Mouse (Mus musculus): ENCODE measurements at regions not wholly inside any gene's neighbourhood (a gene's known extent, or its start where the extent isn't known, plus 50 kb on each side); places are given as distances from the start of the nearest gene placed in this dataset.

DNA sequence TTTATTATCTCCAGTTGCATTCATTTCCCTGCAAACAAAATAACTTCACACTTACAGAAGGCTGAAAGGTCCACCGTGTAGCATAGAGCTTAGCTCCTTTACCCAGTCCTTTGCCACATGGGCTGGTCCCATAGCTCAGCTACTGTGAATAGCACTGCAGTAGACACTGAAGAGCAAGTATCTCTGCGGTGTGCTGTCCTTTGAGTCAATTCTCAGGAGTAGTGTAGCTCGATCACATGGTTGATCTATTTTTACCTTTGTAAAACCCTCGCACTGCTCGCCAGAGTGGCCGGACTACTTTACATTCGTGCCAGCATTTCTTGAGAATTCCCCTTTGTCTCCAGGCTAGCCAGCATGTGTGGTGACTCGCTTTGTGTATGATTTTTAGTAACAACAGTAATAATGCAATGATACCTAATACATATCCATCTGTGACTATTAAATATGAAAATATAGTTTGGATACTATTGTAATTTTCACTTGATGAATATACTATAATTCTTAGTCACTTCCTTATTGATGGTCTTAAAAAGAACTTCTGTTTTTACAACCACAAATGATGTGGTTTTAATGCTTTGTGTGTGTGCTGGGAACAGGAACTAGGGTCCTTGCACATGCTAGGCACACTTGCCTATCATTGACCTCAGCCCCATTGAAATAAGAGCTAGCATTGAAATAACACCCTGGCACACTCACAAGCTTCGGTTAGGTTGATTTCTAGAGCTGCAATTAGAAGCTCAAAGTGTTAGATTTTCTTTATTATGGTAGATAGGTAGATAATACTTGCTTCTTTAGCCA lies 257.7 kb upstream of the Atp11b start:
- Histone ChIP-seq H3K9me3 (ENCODE audit: low read length) (no peaks in the 10 kb centered on the region), H3K36me3 (ENCODE audit: insufficient read depth, low read length) (no peaks in the 10 kb centered on the region), H3K4me1 (ENCODE audit: insufficient read depth, low read length) (no peaks in the 10 kb centered on the region), H3K4me2 (ENCODE audit: low read depth, low read length, poor library complexity, severe bottlenecking) (no peak overlapping the region), H3K9ac (replicated peaks; ENCODE audit: low read length, poor library complexity, severe bottlenecking) (no peak overlapping the region), H3K27me3 (ENCODE audit: insufficient read depth, low read length) (no peaks in the 10 kb centered on the region), H3K27ac (ENCODE audit: low read depth, low read length) (no peak overlapping the region), H3K4me3 (ENCODE audit: low read depth, low read length) (no peak overlapping the region)
- 60% methylated on average over 9 of the region's 9 CpGs for WGBS
- DNase-seq (ENCODE audit: low spot score) (no peak), ATAC-seq (ENCODE audit: low FRiP score) (no peak)
- TF ChIP-seq CTCF (IDR thresholded peaks at IDR 0.05) = no peak

DNA sequence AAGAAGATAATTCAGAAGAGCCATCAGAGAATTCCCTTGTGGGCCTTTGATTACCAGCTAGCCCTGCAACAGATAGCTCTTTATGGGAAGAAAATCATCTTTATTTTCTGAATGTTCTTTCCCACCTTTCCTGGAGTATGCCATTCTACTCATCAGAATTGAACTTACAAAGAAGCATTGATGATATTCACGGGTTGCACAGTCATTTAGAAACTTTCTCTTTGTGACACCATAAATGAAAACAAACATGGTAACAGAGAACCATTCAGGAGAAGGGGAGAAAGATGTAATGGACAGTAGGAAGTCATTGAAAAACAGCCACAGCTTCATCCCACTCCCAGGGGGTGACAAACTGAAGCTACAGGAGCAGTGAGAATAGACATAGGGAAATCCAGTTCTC lies 243.6 kb upstream of the Atp11b start:
- H3K27me3 ChIP-seq (ENCODE audit: insufficient read depth, low read length) = no peaks in the 10 kb centered on the region
- TF ChIP-seq CTCF (IDR thresholded peaks at IDR 0.05) = no peak
- H3K4me2 ChIP-seq (ENCODE audit: low read depth, low read length, poor library complexity, severe bottlenecking) = no peak overlapping the region
- no peak overlapping the region for H3K27ac ChIP-seq (ENCODE audit: low read depth, low read length)
- H3K4me1 ChIP-seq (ENCODE audit: insufficient read depth, low read length) = no peaks in the 10 kb centered on the region
- H3K9me3 ChIP-seq (ENCODE audit: low read length) = no peaks in the 10 kb centered on the region
- 76% methylated on average over 1 of the region's 1 CpGs for WGBS
- ATAC-seq (ENCODE audit: low FRiP score) (no peak), DNase-seq (ENCODE audit: low spot score) (no peak)
- no peak overlapping the region for H3K9ac ChIP-seq (replicated peaks; ENCODE audit: low read length, poor library complexity, severe bottlenecking)
- no peaks in the 10 kb centered on the region for H3K36me3 ChIP-seq (ENCODE audit: insufficient read depth, low read length)
- no peak overlapping the region for H3K4me3 ChIP-seq (ENCODE audit: low read depth, low read length)

DNA sequence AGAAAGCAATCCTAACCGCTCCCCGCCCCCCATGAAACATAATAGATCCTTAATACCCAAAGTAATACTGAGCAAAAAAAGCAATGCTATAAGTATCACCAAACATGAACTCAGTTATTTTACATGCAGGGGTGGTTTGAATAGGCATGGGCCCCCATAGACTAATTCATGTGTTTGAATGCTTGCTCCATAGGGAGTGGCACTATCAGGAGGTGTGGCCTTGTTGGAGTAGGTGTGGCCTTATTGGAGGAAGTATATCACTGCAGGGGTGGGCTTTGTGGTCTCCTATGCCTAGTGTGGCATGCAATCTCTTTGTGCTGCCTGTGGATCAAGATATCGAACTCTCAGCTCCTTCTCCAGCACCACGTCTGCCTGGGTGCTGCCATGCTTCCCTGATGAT lies 237.4 kb upstream of the Atp11b start:
- Histone ChIP-seq H3K36me3 (ENCODE audit: insufficient read depth, low read length) (no peaks in the 10 kb centered on the region), H3K27ac (ENCODE audit: low read depth, low read length) (no peak overlapping the region), H3K4me2 (ENCODE audit: low read depth, low read length, poor library complexity, severe bottlenecking) (no peak overlapping the region), H3K9ac (replicated peaks; ENCODE audit: low read length, poor library complexity, severe bottlenecking) (no peak overlapping the region), H3K9me3 (ENCODE audit: low read length) (no peaks in the 10 kb centered on the region), H3K27me3 (ENCODE audit: insufficient read depth, low read length) (no peaks in the 10 kb centered on the region), H3K4me3 (ENCODE audit: low read depth, low read length) (no peak overlapping the region), H3K4me1 (ENCODE audit: insufficient read depth, low read length) (no peaks in the 10 kb centered on the region)
- DNase-seq (ENCODE audit: low spot score) = no peak
- TF ChIP-seq CTCF (IDR thresholded peaks at IDR 0.05) = no peak
- no peak for ATAC-seq (ENCODE audit: low FRiP score)
- 86% methylated on average over 4 of the region's 4 CpGs for WGBS

DNA sequence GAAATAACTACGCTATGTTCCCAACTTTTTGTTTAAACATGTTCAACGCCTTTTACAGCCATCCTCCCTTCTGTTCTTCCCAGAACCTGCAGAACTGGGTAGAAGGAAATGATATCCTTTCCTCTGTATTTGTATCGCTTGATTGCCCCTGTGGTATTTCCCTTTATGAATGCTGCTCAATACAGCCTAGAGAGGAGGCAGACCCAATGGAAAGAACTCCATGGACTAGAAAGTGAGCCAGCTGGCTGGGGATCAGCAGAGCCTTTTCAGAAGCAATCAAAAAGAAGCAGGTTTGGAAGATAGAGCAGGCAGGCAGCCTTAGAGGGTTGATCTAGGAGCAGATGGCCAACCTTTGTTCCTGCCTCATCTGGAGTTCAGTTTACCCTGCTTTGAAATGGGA lies 233.8 kb upstream of the Atp11b start:
- ATAC-seq (ENCODE audit: low FRiP score) = no peak
- WGBS = 72% methylated on average over 3 of the region's 3 CpGs

DNA sequence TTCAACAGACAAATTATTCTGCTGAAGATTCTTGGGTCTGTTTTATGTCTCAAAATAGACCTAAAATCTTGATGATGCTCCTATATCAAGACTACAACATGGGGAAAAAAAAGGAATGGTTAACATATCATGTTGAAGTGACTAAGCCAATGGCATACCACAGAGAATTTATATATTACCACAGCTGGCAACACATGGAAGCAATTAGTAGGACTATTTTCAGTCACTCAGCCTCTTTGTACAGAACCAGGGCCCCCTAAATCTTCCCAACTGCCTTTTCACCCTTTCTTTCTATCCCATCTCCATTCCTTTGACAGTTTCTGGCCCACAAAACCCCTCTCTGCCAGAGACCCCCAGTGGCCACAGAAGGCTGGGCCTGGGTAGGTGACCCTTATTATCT lies 206.2 kb upstream of the Atp11b start:
- TF ChIP-seq CTCF (IDR thresholded peaks at IDR 0.05) = no peak

More for the DNA sequence above, 233.8 kb upstream of the Atp11b start:
- H3K36me3 ChIP-seq (ENCODE audit: insufficient read depth, low read length) = no peaks in the 10 kb centered on the region
- no peak overlapping the region for H3K4me2 ChIP-seq (ENCODE audit: low read depth, low read length, poor library complexity, severe bottlenecking)
- no peaks in the 10 kb centered on the region for H3K27me3 ChIP-seq (ENCODE audit: insufficient read depth, low read length)
- no peak overlapping the region for H3K9ac ChIP-seq (replicated peaks; ENCODE audit: low read length, poor library complexity, severe bottlenecking)
- no peak for TF ChIP-seq CTCF (IDR thresholded peaks at IDR 0.05)
- no peak overlapping the region for H3K4me3 ChIP-seq (ENCODE audit: low read depth, low read length)
- no peaks in the 10 kb centered on the region for H3K9me3 ChIP-seq (ENCODE audit: low read length)
- DNase-seq (ENCODE audit: low spot score) = peak; percentile 29
- no peak overlapping the region for H3K27ac ChIP-seq (ENCODE audit: low read depth, low read length)
- H3K4me1 ChIP-seq (ENCODE audit: insufficient read depth, low read length) = no peaks in the 10 kb centered on the region

DNA sequence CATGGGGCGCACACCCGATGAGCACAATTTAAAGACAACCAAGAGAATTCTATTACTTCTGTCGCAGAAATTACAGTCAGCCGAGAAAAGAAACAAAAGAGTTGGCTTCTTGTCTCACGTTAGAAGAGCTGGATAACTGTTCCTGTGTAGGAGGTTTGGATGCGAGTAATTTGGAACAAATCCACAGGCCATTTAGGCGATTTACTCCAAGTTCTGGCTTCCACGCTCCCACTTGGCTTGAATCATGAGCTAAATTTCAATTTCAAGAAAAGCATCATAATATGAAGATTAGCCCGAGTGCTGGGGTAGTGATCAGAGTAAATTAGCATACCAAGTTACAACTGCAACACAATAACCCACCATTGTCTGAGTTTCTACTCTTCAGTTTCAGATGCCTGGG lies 202.1 kb upstream of the Atp11b start:
- no peaks in the 10 kb centered on the region for H3K4me1 ChIP-seq (ENCODE audit: insufficient read depth, low read length)
- no peak overlapping the region for H3K27ac ChIP-seq (ENCODE audit: low read depth, low read length)
- no peaks in the 10 kb centered on the region for H3K36me3 ChIP-seq (ENCODE audit: insufficient read depth, low read length)
- H3K4me3 ChIP-seq (ENCODE audit: low read depth, low read length) = no peak overlapping the region
- no peaks in the 10 kb centered on the region for H3K9me3 ChIP-seq (ENCODE audit: low read length)
- DNase-seq (ENCODE audit: low spot score) (no peak), ATAC-seq (ENCODE audit: low FRiP score) (no peak)
- no peak overlapping the region for H3K9ac ChIP-seq (replicated peaks; ENCODE audit: low read length, poor library complexity, severe bottlenecking)
- H3K4me2 ChIP-seq (ENCODE audit: low read depth, low read length, poor library complexity, severe bottlenecking) = no peak overlapping the region
- 75% methylated on average over 9 of the region's 9 CpGs for WGBS
- TF ChIP-seq CTCF (IDR thresholded peaks at IDR 0.05) = no peak
- H3K27me3 ChIP-seq (ENCODE audit: insufficient read depth, low read length) = no peaks in the 10 kb centered on the region

More for the DNA sequence above, 206.2 kb upstream of the Atp11b start:
- no peaks in the 10 kb centered on the region for H3K9me3 ChIP-seq (ENCODE audit: low read length)
- H3K4me3 ChIP-seq (ENCODE audit: low read depth, low read length) = no peak overlapping the region
- H3K4me1 ChIP-seq (ENCODE audit: insufficient read depth, low read length) = no peaks in the 10 kb centered on the region
- H3K9ac ChIP-seq (replicated peaks; ENCODE audit: low read length, poor library complexity, severe bottlenecking) = no peak overlapping the region
- no peak for ATAC-seq (ENCODE audit: low FRiP score)
- no peaks in the 10 kb centered on the region for H3K27me3 ChIP-seq (ENCODE audit: insufficient read depth, low read length)
- DNase-seq (ENCODE audit: low spot score) = no peak
- H3K4me2 ChIP-seq (ENCODE audit: low read depth, low read length, poor library complexity, severe bottlenecking) = no peak overlapping the region
- no peaks in the 10 kb centered on the region for H3K36me3 ChIP-seq (ENCODE audit: insufficient read depth, low read length)
- no peak overlapping the region for H3K27ac ChIP-seq (ENCODE audit: low read depth, low read length)
